Mouse (Mus musculus): ENCODE measurements around the gene Naxd. TPM values are rescaled to one million over a fixed set of nuclear protein-coding genes. Genes with fewer than 3 reads are reported as not detected.
"Not testable (repeated sequence)": the region's sequence is repeated elsewhere in the genome, so short reads cannot be mapped to it uniquely, and the experiment has no call there.

Naxd gene
- total RNA-seq, 2 experiments from 2014 or later: 25.2 to 27.7 TPM

DNA sequence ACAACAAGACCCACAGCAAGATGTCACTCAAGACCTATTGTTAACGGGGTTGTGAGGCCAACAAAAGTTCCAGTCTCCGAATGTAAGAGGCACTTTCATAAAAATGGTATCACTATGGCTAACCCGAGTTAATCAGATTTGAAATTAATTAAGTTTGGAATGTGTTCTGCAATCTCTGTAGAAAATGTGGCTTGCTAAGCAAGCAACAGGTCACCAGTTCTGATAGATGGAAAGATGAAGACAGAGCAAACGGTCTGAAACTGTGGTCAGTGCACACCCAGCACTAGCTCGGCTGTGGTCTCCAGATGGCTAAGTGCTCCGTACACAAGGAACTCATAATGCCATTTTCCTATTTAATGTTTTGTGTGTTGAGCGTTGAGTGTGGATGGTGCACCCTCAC is 26.6 kb upstream of the Naxd start:
- no peak for DNase-seq
- intact Hi-C loops (cut with DNase I): no loop called here

DNA sequence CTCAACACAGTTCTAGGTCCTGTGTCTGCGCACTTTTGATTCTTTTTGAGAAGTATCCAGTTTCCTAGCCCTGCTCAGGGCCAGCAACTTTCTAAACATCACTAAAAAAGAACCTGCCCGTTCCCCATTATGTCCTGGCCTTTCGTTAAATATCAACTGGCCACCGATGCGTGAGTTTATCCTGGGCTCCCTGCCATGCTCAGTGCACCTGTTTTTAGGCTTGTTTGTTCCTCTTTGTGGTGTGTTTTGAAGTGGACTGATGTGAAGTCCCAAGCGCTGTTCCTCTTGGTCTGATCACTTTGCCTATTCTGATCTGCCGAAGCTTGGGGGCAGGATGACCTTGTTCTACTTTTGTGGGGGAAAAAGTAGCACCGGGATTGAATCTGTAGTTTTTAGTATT is 26.0 kb upstream of the Naxd start:
- intact Hi-C loops (cut with DNase I): no loop called here
- DNase-seq: no peak

DNA sequence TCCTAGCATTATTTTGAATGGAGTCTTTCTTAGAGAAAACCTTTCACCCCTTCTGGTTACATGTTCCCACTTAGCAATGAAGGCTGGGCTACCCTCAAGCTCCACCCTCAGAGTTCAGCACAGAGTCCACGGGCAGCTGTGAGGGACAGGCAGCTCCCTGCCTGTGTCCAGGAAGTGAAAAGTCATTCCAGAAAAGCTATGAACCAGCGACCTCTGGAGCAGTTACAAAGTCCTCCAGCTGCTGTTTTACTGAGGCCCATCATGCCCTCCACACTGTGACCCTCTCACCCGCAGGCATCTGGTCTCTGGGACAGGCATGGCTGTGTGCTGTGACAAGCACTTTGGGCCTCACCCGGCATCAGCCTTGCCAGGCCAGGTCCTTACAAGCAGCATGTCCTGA is 24.2 kb upstream of the Naxd start:
- intact Hi-C loops (cut with DNase I): no loop called here
- DNase-seq: no peak

DNA sequence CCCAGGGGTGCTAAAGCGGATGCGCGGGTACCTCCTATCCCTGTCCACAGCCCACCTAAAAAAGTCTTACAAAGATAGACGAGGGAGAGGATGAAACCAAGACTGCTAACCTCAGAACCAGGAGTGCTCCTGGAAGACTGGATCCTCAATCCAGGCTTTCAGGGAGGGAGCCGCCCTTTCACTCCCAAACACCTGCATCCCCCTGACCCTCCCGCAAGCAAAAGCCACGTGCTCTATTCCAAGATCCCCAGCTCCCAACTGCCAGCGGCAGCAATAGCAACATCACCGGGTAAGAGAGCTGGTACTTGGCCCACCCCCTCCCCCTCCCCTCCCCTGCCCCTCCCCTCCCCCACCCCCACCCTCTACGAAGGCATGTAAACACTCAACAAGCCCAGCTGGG is 21.9 kb upstream of the Naxd start:
- intact Hi-C loops (cut with DNase I): no loop called here
- DNase-seq: no peak

DNA sequence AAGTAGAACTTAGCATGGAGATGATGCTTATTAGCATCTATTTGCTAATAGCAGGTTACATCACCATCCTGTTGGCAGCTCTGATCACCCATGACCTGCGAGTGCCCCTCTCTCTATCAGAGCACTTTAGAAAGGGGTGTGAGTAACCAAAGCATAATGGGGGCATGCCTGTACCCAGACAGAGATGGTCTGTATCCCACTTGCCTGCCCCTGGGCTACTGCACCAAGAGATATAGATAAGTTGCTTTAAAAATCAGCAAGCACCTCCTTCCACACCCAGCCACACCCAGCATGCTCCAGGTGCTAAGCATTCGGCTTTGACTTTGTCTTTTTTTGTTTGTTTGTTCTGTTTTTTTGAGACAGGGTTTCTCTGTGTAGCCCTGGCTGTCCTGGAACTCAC is 21.4 kb upstream of the Naxd start:
- DNase-seq: no peak
- intact Hi-C loops (cut with DNase I): no loop called here

DNA sequence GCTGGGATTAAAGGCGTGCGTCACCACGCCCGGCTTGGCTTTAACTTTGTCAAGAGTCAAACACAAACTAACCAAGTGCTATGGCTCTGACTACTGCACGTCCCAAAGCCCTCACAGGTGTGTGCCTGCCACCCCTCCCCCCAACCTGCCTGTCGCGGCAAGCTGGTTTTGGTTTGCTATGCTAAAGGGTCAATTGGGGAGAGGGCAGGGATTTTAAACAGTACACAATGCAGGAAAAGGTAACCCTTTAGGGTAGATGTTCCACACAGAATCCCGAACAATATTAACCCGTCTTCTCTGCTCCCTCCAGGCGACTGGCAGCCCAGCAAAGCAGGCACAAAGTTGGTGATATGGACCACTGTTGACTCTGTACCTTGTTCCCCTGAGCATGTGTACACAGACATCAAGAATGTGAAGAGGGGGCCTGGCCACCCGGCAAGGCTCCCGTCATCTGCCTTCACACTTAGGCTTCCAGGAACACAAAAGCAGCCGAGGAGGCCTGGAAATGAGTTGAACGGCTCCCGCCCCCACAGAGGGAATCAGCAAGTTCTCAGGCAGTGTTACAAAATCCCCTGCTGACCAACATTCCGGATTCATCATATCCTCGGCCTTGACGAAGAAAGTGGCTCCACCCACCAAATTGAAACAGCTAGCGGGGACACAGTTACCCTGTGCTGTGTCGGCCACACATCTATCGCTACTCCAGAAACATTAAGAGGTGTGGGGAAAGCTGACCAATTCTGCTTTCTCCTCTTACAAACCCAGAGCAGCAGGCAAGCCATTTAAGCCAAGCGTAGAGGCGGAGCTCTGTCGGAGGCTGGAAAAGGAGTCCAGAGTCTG is 20.7 kb upstream of the Naxd start:
- DNase-seq: no peak
- intact Hi-C loops (cut with DNase I): no loop called here

DNA sequence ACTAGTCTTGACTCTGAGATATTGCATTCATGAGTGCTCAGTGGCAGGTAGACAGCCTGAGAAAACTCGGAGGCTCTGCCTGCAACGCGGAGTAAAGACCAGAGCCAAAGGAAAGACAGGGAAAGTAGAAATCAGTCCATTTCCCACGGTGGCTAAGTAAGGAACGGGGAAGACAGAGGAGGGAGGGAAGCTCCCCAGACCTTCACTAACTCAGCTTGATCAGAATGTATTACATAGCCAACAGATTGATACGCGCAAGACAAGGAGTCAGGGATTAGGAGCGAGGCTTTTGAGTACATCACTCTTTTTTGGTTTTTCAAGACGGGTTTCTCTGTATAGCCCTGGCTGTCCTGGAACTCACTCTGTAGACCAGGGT is 20.1 kb upstream of the Naxd start:
- intact Hi-C loops (cut with DNase I): no loop called here
- DNase-seq: no peak

DNA sequence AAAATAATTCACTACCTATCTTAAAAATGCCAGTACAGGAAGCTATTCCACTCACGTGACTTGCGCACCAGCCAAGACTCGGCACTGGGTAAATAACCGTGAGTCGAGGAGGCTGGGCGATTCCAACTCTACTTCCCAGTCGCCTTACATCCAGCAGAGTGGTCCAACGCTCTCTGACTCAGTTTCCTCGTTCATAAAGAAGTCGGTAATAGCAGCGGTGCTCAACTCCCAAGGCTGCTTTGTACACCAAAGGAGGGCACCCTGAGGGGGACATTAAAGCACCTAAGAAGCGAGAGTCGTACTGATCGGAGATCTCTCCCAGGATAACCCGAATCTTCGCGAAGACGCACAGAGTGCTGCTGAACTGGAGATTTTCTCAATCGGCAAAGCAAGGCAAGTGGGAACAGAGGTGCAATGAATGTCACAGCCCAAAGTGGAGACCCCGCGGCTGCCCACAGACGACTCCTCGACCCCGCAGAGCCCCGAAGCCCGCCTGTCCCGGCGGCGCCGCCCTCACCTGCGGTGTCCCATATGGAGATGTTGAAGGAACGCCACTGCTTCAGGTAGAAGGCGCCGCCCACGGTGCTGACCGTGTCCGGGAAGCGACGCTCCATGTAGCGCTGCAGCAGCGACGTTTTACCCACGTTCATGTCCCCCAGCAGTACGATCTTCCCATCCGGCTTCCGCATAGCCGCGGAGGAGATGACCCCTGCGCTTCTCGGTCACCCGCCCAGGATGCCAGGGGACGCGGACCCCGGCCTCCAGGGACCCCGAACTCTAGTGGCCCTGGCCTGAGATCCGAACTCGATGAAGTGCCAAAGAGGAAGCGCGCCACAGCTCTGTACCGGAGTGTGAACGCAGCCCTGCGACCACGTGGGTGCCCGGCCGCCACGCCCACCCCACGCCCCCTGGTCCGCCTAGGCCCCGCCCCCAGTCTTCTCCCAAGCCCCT is 19.2 kb upstream of the Naxd start, which contains the start of gene Rab20:
Gene Rab20 (minus strand): TSS at position 900 of the 951 bp plus-strand sequence.
- DNase-seq: peak; percentile 38 to 51
- intact Hi-C loops (cut with DNase I): no loop called here

DNA sequence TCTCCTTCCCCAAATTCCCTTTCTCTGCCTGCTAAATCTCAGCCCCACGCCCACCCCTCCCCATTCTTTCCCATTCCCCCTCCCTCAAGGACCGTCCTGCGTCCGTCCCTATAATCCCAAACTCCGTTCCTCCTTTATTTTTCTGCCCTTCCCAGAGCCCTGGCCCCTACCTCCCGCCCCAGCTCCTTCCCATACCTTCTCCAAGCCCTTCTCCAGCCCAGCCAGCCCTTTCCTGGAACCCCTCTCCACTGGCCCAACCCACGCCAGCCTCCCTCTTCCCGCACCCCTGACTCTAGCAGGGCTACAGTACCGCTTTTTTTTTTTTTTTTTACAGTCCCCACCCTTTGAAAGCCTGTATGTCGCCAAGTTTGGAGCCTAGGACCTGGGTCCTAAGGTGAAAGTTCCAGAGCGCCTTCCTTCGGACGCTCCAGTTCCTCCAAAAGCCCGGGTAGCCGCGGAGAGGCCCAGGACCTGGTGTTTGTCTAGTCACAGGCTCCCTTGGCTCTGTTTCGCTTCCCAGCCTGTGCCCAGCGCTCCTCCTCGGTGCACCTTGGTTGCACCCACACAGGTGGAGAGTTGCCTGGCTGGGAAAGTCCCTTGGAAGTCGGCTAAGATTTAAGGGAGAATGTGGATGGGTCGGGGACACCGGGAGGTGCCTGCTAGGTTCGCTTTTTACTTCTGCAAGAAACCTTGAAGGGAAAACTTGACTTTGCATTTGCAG is 18.3 kb upstream of the Naxd start:
- intact Hi-C loops (cut with DNase I): no loop called here
- DNase-seq: no peak

DNA sequence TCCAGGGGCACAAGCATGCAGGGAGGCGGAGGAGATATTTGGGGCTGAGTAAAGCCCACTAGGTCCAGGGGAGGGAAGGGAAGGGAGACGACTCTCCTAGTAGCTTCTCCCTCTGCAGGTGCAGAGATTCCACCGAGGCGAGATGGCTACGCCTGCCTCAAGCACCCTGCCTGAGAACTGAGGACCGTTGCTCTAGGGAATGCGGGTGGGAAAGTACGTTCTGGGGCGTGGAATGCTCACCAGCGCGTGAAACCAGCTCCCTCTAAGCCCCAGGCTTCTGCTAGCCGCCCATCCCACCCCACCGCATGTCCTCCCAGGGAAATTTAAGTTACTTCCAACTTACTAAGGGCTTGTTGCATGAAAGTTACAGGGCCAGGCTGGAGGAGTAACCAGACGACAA is 17.7 kb upstream of the Naxd start:
- intact Hi-C loops (cut with DNase I): no loop called here
- DNase-seq: no peak

DNA sequence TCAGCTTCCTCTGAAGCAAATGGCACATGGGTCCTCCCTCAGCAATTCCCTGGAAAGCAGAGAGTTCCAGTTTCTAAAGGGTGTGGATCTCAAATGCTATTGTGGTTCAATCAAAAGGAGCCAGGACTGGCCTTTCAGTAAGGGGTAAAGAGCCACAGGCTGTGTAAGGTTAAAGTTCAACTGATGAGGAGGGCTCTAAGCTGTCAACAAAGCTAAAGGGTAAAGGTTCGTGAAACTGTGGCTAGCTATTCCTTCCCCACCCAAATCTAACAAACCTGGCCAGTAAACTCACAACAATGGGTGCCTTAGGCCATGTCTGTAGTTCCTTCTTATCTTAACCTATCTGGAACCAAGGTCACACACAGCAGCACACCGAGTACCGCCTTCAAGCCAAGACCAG is 15.4 kb upstream of the Naxd start:
- no peak for DNase-seq
- intact Hi-C loops (cut with DNase I): loop anchor here (5.0 kb wide), 1 partner anchor 225 kb away; no protein-coding TSS in a partner anchor

DNA sequence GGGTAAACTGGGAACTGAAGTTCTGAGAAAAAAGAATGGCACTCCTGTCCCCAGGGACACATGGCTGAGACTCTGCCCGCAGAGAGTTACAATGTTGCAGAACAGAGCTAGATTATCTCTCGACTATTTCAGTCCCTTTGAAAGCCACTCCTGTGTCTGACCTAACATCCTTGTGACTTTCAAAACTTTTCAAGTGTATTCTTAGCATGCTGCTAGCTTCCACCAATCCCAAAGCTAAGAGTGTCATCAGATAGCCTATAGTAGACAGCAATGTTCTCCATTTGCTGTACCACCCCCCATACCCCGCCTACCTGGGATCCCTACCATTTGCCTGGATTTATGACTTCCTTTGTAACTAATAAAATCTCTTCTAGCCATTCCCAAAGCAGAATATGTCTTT is 14.8 kb upstream of the Naxd start:
- intact Hi-C loops (cut with DNase I): loop anchor here (5.0 kb wide), 1 partner anchor 225 kb away; no protein-coding TSS in a partner anchor

DNA sequence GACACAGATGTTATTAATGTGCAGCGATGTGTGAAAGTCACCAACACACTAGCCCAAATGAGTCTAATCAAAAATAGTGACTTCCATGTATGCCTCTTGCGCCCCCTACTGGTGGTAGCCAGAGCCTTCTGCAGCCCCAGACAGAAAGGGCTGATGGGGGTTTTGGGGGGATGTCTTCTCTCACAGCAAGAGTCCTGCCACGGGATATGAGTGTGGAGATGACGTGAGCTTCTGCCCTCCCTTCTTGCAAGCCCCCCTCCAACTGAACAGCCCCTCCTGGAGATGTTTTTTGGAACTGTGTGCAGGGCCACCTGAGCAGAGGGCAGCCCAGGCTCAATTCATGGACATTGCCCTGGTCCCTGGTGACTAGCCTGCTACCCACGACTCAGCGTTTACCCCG is 11.2 kb upstream of the Naxd start:
- DNase-seq: peak; percentile 47 to 66
- intact Hi-C loops (cut with DNase I): loop anchor here (2.0 kb wide), 1 partner anchor 61 kb away; no protein-coding TSS in a partner anchor

More for the DNA sequence above, 14.8 kb upstream of the Naxd start:
- DNase-seq: no peak

DNA sequence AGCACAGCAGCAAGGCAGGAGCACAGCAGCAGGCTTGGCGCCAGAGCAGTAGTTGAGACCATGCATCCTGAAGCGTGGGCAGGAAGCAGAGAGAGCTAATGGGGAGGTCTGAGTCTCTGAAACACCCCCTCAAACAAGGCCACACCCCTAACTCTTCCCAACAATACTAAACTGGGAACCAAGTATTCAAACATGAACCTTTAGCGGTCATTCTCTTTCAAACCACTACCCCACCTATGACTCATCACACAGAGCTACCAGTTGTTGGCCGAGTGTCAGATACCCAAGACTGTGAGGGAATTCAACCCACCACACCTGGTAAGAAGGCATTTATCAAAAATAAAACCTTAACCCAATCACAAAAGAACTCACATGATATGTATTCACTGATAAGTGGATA is 10.1 kb upstream of the Naxd start:
- intact Hi-C loops (cut with DNase I): loop anchor here (2.0 kb wide), 1 partner anchor 62 kb away; no protein-coding TSS in a partner anchor
- DNase-seq: no peak

DNA sequence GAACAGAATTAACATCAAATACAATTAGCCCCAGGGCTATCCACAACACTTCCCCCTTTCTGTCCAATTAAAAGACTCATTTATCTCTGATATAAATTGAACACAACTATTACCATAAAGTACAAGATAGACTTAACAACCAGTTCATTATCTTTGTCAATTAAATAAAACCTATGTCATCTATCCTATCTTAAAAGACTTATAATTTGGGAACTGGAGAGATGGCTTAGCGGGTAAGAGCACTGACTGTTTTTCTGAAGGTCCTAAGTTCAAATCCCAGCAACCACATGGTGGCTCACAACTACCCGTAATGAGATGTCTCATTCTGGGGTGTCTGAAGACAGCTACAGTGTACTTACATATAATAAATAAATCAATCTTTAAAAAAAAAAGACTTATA is 5.0 kb upstream of the Naxd start:
- intact Hi-C loops (cut with DNase I); DNase-seq: not testable (repeated sequence)

DNA sequence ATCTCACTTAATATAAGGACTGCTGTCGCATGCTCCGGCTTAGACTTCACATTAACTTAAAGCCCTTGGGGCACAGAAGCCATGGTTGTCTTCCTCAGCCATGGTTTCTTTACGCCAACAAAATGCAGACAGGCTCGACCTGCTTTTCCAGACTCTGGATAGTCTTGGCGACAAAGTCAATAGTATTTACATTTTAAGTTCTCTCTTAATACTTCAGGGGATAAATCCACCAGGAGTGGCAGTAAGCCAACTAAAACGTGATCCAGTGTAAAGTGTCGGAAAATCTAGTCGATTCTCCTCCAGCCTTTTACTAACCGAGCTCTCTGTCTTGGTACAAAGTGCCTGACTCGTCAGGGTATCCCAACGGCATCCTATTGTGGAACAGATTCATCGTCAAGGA is 975 bp downstream of the Naxd start:
- DNase-seq: no peak
- intact Hi-C loops (cut with DNase I): no loop called here

DNA sequence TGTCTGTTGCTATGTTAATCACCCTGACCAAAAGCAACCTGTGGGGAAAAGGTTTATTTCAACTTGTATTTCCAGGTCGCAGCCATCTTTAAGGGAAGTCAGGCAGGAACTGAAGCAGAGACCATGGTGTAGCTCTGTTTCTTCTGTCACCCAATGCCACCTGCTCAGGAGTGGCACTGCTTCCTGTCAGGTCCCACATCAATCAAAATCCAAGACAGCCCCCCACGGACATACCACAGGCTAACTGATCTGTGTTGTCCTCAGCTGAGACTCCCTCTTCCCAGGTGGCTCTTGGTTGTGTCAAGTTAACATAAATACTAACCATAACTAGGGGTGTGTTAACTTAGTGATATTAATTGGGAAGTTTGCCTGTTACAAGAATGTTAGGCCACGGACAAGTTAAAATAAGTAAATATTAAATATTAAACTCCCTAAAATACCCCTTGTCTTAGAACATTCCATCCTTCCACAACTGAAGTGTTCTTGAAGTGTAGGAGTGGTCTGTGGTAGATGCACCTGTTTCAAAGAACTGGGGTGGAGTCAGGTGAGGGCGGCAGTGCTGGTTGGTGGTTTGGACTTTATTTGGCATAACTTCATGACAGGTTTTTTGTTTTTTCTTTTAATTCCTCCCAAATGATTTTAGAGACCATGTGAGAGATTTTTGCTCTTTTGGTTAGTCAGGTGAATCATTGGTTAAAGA is 1.6 kb downstream of the Naxd start:
- no peak for DNase-seq
- intact Hi-C loops (cut with DNase I): no loop called here

DNA sequence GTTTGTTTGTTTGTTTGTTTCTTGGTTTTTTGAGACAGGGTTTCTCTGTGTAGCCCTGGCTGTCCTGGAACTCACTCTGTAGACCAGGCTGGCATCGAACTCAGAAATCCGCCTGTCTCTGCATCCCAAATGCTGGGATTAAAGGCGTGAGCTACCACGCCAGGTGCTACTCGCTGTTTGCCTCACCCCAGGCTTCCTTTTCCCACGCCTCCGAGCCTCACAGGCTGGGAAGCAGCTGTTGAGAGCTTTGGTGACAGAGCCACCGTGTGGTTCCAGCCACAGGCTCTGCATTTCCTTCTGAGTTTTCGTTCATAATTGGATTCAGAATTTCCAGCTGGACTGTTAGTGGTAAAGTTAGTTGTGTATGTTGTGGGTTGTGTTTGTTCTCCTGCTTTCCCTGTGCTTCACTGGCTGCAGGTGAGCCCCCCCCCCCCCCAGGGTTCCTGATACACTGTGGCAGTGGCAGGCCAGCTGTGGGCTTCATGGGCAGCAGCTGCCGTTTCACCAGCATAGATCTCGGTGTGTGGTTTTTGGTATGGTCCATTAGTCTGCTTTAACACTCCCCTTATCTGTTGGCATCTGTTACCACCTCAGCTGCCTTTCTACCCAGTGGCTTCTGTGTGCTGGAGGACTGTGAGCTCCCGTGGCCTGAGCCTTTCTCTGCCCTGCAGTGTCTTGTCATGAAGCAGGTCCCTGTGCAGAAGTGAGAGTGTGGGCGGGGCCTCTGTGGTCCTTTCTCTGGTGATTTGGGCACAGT is 6.3 kb downstream of the Naxd start:
- intact Hi-C loops (cut with DNase I): no loop called here
- DNase-seq: no peak

DNA sequence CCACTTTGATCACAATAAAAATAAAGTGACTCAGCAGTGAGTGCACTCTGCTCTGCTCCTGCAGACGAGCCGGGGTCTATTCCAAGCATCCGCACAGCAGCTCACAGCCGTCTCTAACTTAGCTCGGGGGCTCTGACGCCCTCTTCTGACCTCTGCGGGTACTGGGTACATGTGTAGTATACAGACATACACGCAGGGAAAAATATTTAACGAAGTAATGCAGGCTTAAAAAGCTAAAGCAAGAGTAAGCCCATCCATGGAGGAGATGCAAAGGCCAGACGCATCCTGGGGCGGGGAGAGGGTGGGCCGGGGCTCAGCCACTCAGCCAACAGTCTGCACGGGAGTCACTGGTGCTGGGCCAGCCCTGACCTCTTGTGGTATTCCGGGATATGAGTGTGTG is 8.8 kb downstream of the Naxd start:
- no peak for DNase-seq
- intact Hi-C loops (cut with DNase I): no loop called here

Measured in gastrocnemius, postnatal 36 days (tissue).